Mouse (Mus musculus) urinary bladder, postnatal 36 days (tissue): ENCODE data around the gene Acot4.
"Not testable (repeated sequence)": the region's sequence is repeated elsewhere in the genome, so short reads cannot be mapped to it uniquely, and the experiment has no call there.

Experiments used
- DNase-seq, 2 experiments: peaks; one replicate each; pipeline ENCODE4 v3.0.0; 2022; ENCODE audit warnings: low spot score in 2 of 2, mixed read lengths in 1 of 2

Acot4 gene

GRCm38 (mm10) chr12:84077371-84077990 is 39.3 kb downstream of the Acot4 start:
- no peak for DNase-seq

DNA sequence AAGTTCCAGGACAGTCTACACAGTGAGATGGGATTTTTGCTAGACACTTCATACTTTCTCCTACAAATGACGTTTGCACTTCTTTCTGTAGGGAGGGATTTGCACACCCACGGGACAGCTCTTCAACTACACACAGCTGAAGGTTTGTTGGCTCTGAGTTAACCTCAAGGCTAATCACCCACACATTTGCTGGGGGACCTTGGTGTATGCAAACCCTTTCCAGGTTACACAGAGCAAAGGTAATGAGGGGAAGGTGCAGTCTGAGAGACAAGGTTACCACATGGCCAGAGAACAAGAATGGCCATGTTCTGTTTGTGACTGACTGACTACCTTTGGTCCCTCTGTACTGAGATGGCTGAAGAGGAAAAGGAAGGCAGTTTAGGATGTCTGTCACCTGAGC is 45.7 kb downstream of the Acot4 start:
- no peak for DNase-seq

- DNase-seq = no peak
Measured at GRCm38 (mm10) chr12:84084581-84084980, 46.4 kb downstream of the Acot4 start.

GRCm38 (mm10) chr12:84094666-84095065 is 56.5 kb downstream of the Acot4 start:
- not testable (repeated sequence) for DNase-seq
